Mouse (Mus musculus): Measurements from ENCODE around the gene Fbxw10. TPM values are rescaled to one million over a fixed set of nuclear protein-coding genes. Genes with fewer than 3 reads are reported as not detected.

Fbxw10 gene
- polyA plus RNA-seq, 1 experiment from 2014 or later, result 0.34 TPM

- Histone ChIP-seq H3K27me3 (ENCODE audit: insufficient read depth, poor library complexity, severe bottlenecking) (no peaks in the 10 kb centered on the region), H3K4me3 (no peak overlapping the region), H3K4me1 (peaks cover 17% of the 10 kb centered on the region), H3K36me3 (no peaks in the 10 kb centered on the region), H3K9me3 (no peaks in the 10 kb centered on the region), H3K27ac (no peak overlapping the region)
- no peak for DNase-seq (ENCODE audit: low spot score)
- WGBS, result 48% methylated on average over 2 of the region's 2 CpGs
These were observed 1.4 kb downstream of the Fbxw10 start for GRCm38 (mm10) chr11:62848301-62848700.

GRCm38 (mm10) chr11:62851199-62851598 lies 4.3 kb downstream of the Fbxw10 start:
- no peak overlapping the region for H3K4me3 ChIP-seq
- H3K27ac ChIP-seq, result no peak overlapping the region
- H3K27me3 ChIP-seq (ENCODE audit: insufficient read depth, poor library complexity, severe bottlenecking), result no peaks in the 10 kb centered on the region
- peaks cover 17% of the 10 kb centered on the region for H3K4me1 ChIP-seq
- no peaks in the 10 kb centered on the region for H3K36me3 ChIP-seq
- H3K9me3 ChIP-seq, result no peaks in the 10 kb centered on the region
- no peak for DNase-seq (ENCODE audit: low spot score)
- WGBS, result 73% methylated on average over 1 of the region's 1 CpGs

- no peaks in the 10 kb centered on the region for H3K9me3 ChIP-seq
- H3K27ac ChIP-seq, result no peak overlapping the region
- no peaks in the 10 kb centered on the region for H3K27me3 ChIP-seq (ENCODE audit: insufficient read depth, poor library complexity, severe bottlenecking)
- 0 out of 2 replicates have a peak, but pooled peaks cover 5% of the 10 kb centered on the region for H3K4me1 ChIP-seq
- H3K4me3 ChIP-seq, result no peak overlapping the region
- no peak for DNase-seq (ENCODE audit: low spot score)
- 73% methylated on average over 6 of the region's 6 CpGs for WGBS
- H3K36me3 ChIP-seq, result no peaks in the 10 kb centered on the region
These were observed 6.5 kb downstream of the Fbxw10 start for GRCm38 (mm10) chr11:62853334-62853733.

- Histone ChIP-seq H3K27ac (no peak overlapping the region), H3K27me3 (ENCODE audit: insufficient read depth, poor library complexity, severe bottlenecking) (no peaks in the 10 kb centered on the region), H3K9me3 (no peaks in the 10 kb centered on the region), H3K4me3 (no peak overlapping the region), H3K4me1 (no peaks in the 10 kb centered on the region), H3K36me3 (no peaks in the 10 kb centered on the region)
- WGBS, result 78% methylated on average over 4 of the region's 4 CpGs
- no peak for DNase-seq (ENCODE audit: low spot score)
These were observed 18.7 kb downstream of the Fbxw10 start for GRCm38 (mm10) chr11:62865562-62865961.

- Histone ChIP-seq H3K36me3 (no peaks in the 10 kb centered on the region), H3K9me3 (no peaks in the 10 kb centered on the region), H3K27me3 (ENCODE audit: insufficient read depth, poor library complexity, severe bottlenecking) (no peaks in the 10 kb centered on the region), H3K4me3 (no peak overlapping the region), H3K4me1 (no peaks in the 10 kb centered on the region), H3K27ac (no peak overlapping the region)
- DNase-seq (ENCODE audit: low spot score), result no peak
- WGBS, result 78% methylated on average over 7 of the region's 7 CpGs
These were observed 19.8 kb downstream of the Fbxw10 start for GRCm38 (mm10) chr11:62866685-62867084.

GRCm38 (mm10) chr11:62869201-62869600 lies 22.3 kb downstream of the Fbxw10 start:
- H3K4me3 ChIP-seq, result no peak overlapping the region
- WGBS, result 82% methylated on average over 5 of the region's 5 CpGs
- no peaks in the 10 kb centered on the region for H3K4me1 ChIP-seq
- H3K27me3 ChIP-seq (ENCODE audit: insufficient read depth, poor library complexity, severe bottlenecking), result no peaks in the 10 kb centered on the region
- DNase-seq (ENCODE audit: low spot score), result no peak
- H3K36me3 ChIP-seq, result no peaks in the 10 kb centered on the region
- H3K9me3 ChIP-seq, result no peaks in the 10 kb centered on the region
- no peak overlapping the region for H3K27ac ChIP-seq

- Histone ChIP-seq H3K9me3 (no peaks in the 10 kb centered on the region), H3K27me3 (ENCODE audit: insufficient read depth, poor library complexity, severe bottlenecking) (no peaks in the 10 kb centered on the region), H3K4me3 (no peak overlapping the region), H3K36me3 (no peaks in the 10 kb centered on the region), H3K27ac (no peak overlapping the region), H3K4me1 (no peaks in the 10 kb centered on the region)
- WGBS, result 75% methylated on average over 8 of the region's 8 CpGs
- no peak for DNase-seq (ENCODE audit: low spot score)
These were observed 23.0 kb downstream of the Fbxw10 start for GRCm38 (mm10) chr11:62869715-62870371.

- Histone ChIP-seq H3K4me1 (no peaks in the 10 kb centered on the region), H3K36me3 (no peaks in the 10 kb centered on the region), H3K9me3 (no peaks in the 10 kb centered on the region), H3K27ac (no peak overlapping the region), H3K4me3 (no peak overlapping the region), H3K27me3 (ENCODE audit: insufficient read depth, poor library complexity, severe bottlenecking) (no peaks in the 10 kb centered on the region)
- no peak for DNase-seq (ENCODE audit: low spot score)
- 69% methylated on average over 9 of the region's 9 CpGs for WGBS
These were observed 26.6 kb downstream of the Fbxw10 start for GRCm38 (mm10) chr11:62873479-62873878.

- no peaks in the 10 kb centered on the region for H3K27me3 ChIP-seq (ENCODE audit: insufficient read depth, poor library complexity, severe bottlenecking)
- no peaks in the 10 kb centered on the region for H3K9me3 ChIP-seq
- no peaks in the 10 kb centered on the region for H3K4me1 ChIP-seq
- no peak overlapping the region for H3K27ac ChIP-seq
- H3K4me3 ChIP-seq, result no peak overlapping the region
- no peak for DNase-seq (ENCODE audit: low spot score)
- WGBS, result 66% methylated on average over 1 of the region's 1 CpGs
- H3K36me3 ChIP-seq, result no peaks in the 10 kb centered on the region
These were observed 28.8 kb downstream of the Fbxw10 start for GRCm38 (mm10) chr11:62875696-62876095.

- Histone ChIP-seq H3K27ac (no peak overlapping the region), H3K4me3 (no peak overlapping the region), H3K27me3 (ENCODE audit: insufficient read depth, poor library complexity, severe bottlenecking) (no peaks in the 10 kb centered on the region), H3K36me3 (no peaks in the 10 kb centered on the region), H3K9me3 (no peaks in the 10 kb centered on the region), H3K4me1 (no peaks in the 10 kb centered on the region)
- 85% methylated on average over 4 of the region's 4 CpGs for WGBS
- no peak for DNase-seq (ENCODE audit: low spot score)
These were observed 29.6 kb downstream of the Fbxw10 start for GRCm38 (mm10) chr11:62876445-62876844.

- no peak overlapping the region for H3K4me3 ChIP-seq
- 89% methylated on average over 1 of the region's 1 CpGs for WGBS
- H3K4me1 ChIP-seq, result no peaks in the 10 kb centered on the region
- H3K27me3 ChIP-seq (ENCODE audit: insufficient read depth, poor library complexity, severe bottlenecking), result no peaks in the 10 kb centered on the region
- no peak overlapping the region for H3K27ac ChIP-seq
- peaks cover 4% of the 10 kb centered on the region; the same call in 1 of the 2 replicates for H3K36me3 ChIP-seq
- no peak for DNase-seq (ENCODE audit: low spot score)
- no peaks in the 10 kb centered on the region for H3K9me3 ChIP-seq
These were observed 30.5 kb downstream of the Fbxw10 start for GRCm38 (mm10) chr11:62877391-62877790.

- 36% methylated on average over 9 of the region's 9 CpGs for WGBS
- Histone ChIP-seq H3K36me3 (peaks cover 11% of the 10 kb centered on the region), H3K4me1 (no peaks in the 10 kb centered on the region), H3K4me3 (peak overlapping the region; percentile 87), H3K27ac (peak overlapping the region; percentile 98), H3K27me3 (ENCODE audit: insufficient read depth, poor library complexity, severe bottlenecking) (no peaks in the 10 kb centered on the region), H3K9me3 (no peaks in the 10 kb centered on the region)
- no peak for DNase-seq (ENCODE audit: low spot score)
These were observed 31.9 kb downstream of the Fbxw10 start for GRCm38 (mm10) chr11:62878728-62879127.

GRCm38 (mm10) chr11:62879220-62880048 lies 32.6 kb downstream of the Fbxw10 start, which contains the start of gene Tvp23b:
TSS of gene Tvp23b (plus strand) at chr11:62879455.
- peak within 1 kb of the TSS; percentile 98 for H3K27ac ChIP-seq
- peak; percentile 100 for DNase-seq (ENCODE audit: low spot score)
- H3K4me1 ChIP-seq, result no peaks in the 10 kb centered on the region
- H3K9me3 ChIP-seq, result no peaks in the 10 kb centered on the region
- under 1% methylated on average over 55 of the region's 55 CpGs for WGBS
- peaks cover 18% of the 10 kb centered on the region for H3K36me3 ChIP-seq
- H3K27me3 ChIP-seq (ENCODE audit: insufficient read depth, poor library complexity, severe bottlenecking), result no peaks in the 10 kb centered on the region
- H3K4me3 ChIP-seq, result peak within 1 kb of the TSS; percentile 87
